Mouse (Mus musculus): ENCODE results near the gene Cd84.
"Not testable (repeated sequence)": the region's sequence is repeated elsewhere in the genome, so short reads cannot be mapped to it uniquely, and the experiment has no call there.

Cd84 gene

GRCm38 (mm10) chr1:171839488-171839887 lies at the start of gene Cd84:
Gene Cd84 (plus strand): TSS chr1:171839697.
- no peak for DNase-seq

- DNase-seq = no peak
Observed at GRCm38 (mm10) chr1:171791491-171791890, 48.0 kb upstream of the Cd84 start.

- DNase-seq = no peak
Observed at GRCm38 (mm10) chr1:171796185-171796584, 43.3 kb upstream of the Cd84 start.

- no peak for DNase-seq
Observed at GRCm38 (mm10) chr1:171797840-171798239, 41.7 kb upstream of the Cd84 start.

- no peak for DNase-seq
Observed at GRCm38 (mm10) chr1:171799648-171800047, 39.8 kb upstream of the Cd84 start.

- not testable (repeated sequence) for DNase-seq
Observed at GRCm38 (mm10) chr1:171811048-171811447, 28.4 kb upstream of the Cd84 start.

- peak; percentile 6 to 17 for DNase-seq
Observed at GRCm38 (mm10) chr1:171815545-171816439, 23.7 kb upstream of the Cd84 start.

GRCm38 (mm10) chr1:171816991-171817390 lies 22.5 kb upstream of the Cd84 start:
- DNase-seq = no peak

- DNase-seq = no peak
Observed at GRCm38 (mm10) chr1:171821331-171821730, 18.2 kb upstream of the Cd84 start.

GRCm38 (mm10) chr1:171825462-171825861 lies 14.0 kb upstream of the Cd84 start:
- DNase-seq = no peak

GRCm38 (mm10) chr1:171826164-171826563 lies 13.3 kb upstream of the Cd84 start:
- DNase-seq = no peak

GRCm38 (mm10) chr1:171827674-171828073 lies 11.8 kb upstream of the Cd84 start:
- no peak for DNase-seq

- no peak for DNase-seq
Observed at GRCm38 (mm10) chr1:171840450-171841023, 1.0 kb downstream of the Cd84 start.

GRCm38 (mm10) chr1:171845035-171845754 lies 5.7 kb downstream of the Cd84 start:
- no peak for DNase-seq

- DNase-seq = no peak
Observed at GRCm38 (mm10) chr1:171848201-171848600, 8.7 kb downstream of the Cd84 start.

- DNase-seq = no peak
Observed at GRCm38 (mm10) chr1:171848757-171849156, 9.3 kb downstream of the Cd84 start.

- DNase-seq = no peak
Observed at GRCm38 (mm10) chr1:171849454-171849853, 10.0 kb downstream of the Cd84 start.

GRCm38 (mm10) chr1:171865467-171865866 lies 26.0 kb downstream of the Cd84 start:
- DNase-seq = no peak

GRCm38 (mm10) chr1:171886989-171887388 lies 47.5 kb downstream of the Cd84 start:
- no peak for DNase-seq

- not testable (repeated sequence) for DNase-seq
Observed at GRCm38 (mm10) chr1:171895364-171895763, 55.9 kb downstream of the Cd84 start, which contains the start of gene Gm10521. Gene Gm10521 (plus strand): TSS chr1:171895664.

GRCm38 (mm10) chr1:171904011-171904410 lies 64.5 kb downstream of the Cd84 start:
- DNase-seq = no peak

- DNase-seq = no peak
Observed at GRCm38 (mm10) chr1:171915638-171916458, 76.4 kb downstream of the Cd84 start.
